In genomic region chr3:84086921-84087320, GRCm38 (mm10) we compare ENCODE assay signal across 29 mouse cellular contexts. TPM values are rescaled to one million over a fixed set of nuclear protein-coding genes. Genes with fewer than 3 reads are reported as not detected.
DNase-seq lines count a peak whose midpoint lies in the region; ATAC-seq and TF ChIP-seq lines count a peak whose summit lies in the region.
"Had no signal": no experiment of that assay in that cellular context is flagged by ENCODE, and none has a peak within 500 bp of the region (broad histone marks: within the 10 kb centered on the region; RNA-seq: fewer than 3 reads in every experiment).

No protein-coding gene starts in this region.

- H3K9me3 ChIP-seq in forebrain, embryonic 11.5 days (ENCODE audit: control insufficient read depth, low read length): no peaks in the 10 kb centered on the region; the same call in 1 of the 2 replicates
- 0 out of 2 replicates have a peak, but pooled peaks cover 2% of the 10 kb centered on the region for H3K9me3 ChIP-seq in forebrain, embryonic 16.5 days (ENCODE audit: control insufficient read depth, low read length)
- peaks cover 3% of the 10 kb centered on the region; the same call in 1 of the 2 replicates for H3K9me3 ChIP-seq in embryonic facial prominence, embryonic 10.5 days

- no peaks in the 10 kb centered on the region for H3K27me3 ChIP-seq in forebrain, embryonic 11.5 days (ENCODE audit: control insufficient read depth, insufficient read depth, low read length)
- H3K27me3 ChIP-seq in forebrain, embryonic 16.5 days (replicated peaks; ENCODE audit: control insufficient read depth, insufficient read depth, low read length): no peaks in the 10 kb centered on the region
- H3K27me3 ChIP-seq in embryonic facial prominence, embryonic 10.5 days (replicated peaks; ENCODE audit: low read depth, poor library complexity, severe bottlenecking): no peaks in the 10 kb centered on the region
- H3K27me3 ChIP-seq: embryonic facial prominence, embryonic 15.5 days; forebrain, embryonic 15.5 days; limb, embryonic 13.5 days; lung, embryonic 15.5 days; midbrain, embryonic 15.5 days; Patski had no signal

- ATAC-seq in forebrain, embryonic 11.5 days (replicated peaks; ENCODE audit: low FRiP score): peak; percentile 49; the same call in 1 of the 2 replicates
- no peak for ATAC-seq in forebrain, embryonic 16.5 days
- ATAC-seq: forebrain, embryonic 15.5 days; inflammation-experienced regulatory T-cells, adult 6 months; midbrain, embryonic 15.5 days; Patski had no signal

- H3K4me1 ChIP-seq in forebrain, embryonic 11.5 days (replicated peaks; ENCODE audit: control insufficient read depth, insufficient read depth, low read length): peaks cover 2% of the 10 kb centered on the region; the same call in 1 of the 2 replicates
- H3K4me1 ChIP-seq in forebrain, embryonic 16.5 days (replicated peaks; ENCODE audit: control insufficient read depth, insufficient read depth, low read length): no peaks in the 10 kb centered on the region
- H3K4me1 ChIP-seq in embryonic facial prominence, embryonic 10.5 days: peaks cover 40% of the 10 kb centered on the region
- H3K4me1 ChIP-seq: embryonic facial prominence, embryonic 15.5 days; forebrain, embryonic 15.5 days; midbrain, embryonic 15.5 days had no signal

- 18% methylated on average over 2 of the region's 2 CpGs for WGBS in forebrain, embryonic 11.5 days
- WGBS in forebrain, embryonic 16.5 days: 32% methylated on average over 2 of the region's 2 CpGs
- 36% methylated on average over 2 of the region's 2 CpGs for WGBS in embryonic facial prominence, embryonic 10.5 days

- H3K4me3 ChIP-seq in forebrain, embryonic 11.5 days (ENCODE audit: low read depth, low read length): no peak overlapping the region
- H3K4me3 ChIP-seq in forebrain, embryonic 16.5 days (replicated peaks; ENCODE audit: low read length): no peak overlapping the region
- no peak overlapping the region for H3K4me3 ChIP-seq in embryonic facial prominence, embryonic 10.5 days
- no peak overlapping the region for H3K4me3 ChIP-seq in layer of hippocampus, adult 2 months
- H3K4me3 ChIP-seq: embryonic facial prominence, embryonic 15.5 days; forebrain, embryonic 15.5 days; heart, adult 2 months; left cerebral cortex, adult 2 months; limb, embryonic 13.5 days; lung, embryonic 15.5 days; midbrain, embryonic 15.5 days had no signal

- H3K9ac ChIP-seq in forebrain, embryonic 11.5 days (ENCODE audit: low read length): no peak overlapping the region
- no peak overlapping the region for H3K9ac ChIP-seq in forebrain, embryonic 16.5 days (replicated peaks; ENCODE audit: low read depth, low read length)
- H3K9ac ChIP-seq: embryonic facial prominence, embryonic 15.5 days; forebrain, embryonic 15.5 days; hindbrain, embryonic 14.5 days; limb, embryonic 13.5 days; lung, embryonic 15.5 days; midbrain, embryonic 15.5 days had no signal

- no peak overlapping the region for H3K27ac ChIP-seq in forebrain, embryonic 11.5 days (ENCODE audit: low read depth, low read length)
- H3K27ac ChIP-seq in forebrain, embryonic 16.5 days (ENCODE audit: low read length): no peak overlapping the region
- peak overlapping the region; percentile 51; the same call in 1 of the 2 replicates for H3K27ac ChIP-seq in embryonic facial prominence, embryonic 10.5 days (replicated peaks)
- no peak overlapping the region for H3K27ac ChIP-seq in layer of hippocampus, adult 2 months
- H3K27ac ChIP-seq: embryonic facial prominence, embryonic 15.5 days; forebrain, embryonic 15.5 days; heart, adult 2 months; hindbrain, embryonic 14.5 days; left cerebral cortex, adult 2 months; limb, embryonic 13.5 days; lung, embryonic 15.5 days; midbrain, embryonic 15.5 days; stomach, postnatal 0 days had no signal

- H3K36me3 ChIP-seq in forebrain, embryonic 11.5 days (ENCODE audit: control insufficient read depth, insufficient read depth, low read length): no peaks in the 10 kb centered on the region
- H3K36me3 ChIP-seq in forebrain, embryonic 16.5 days (ENCODE audit: control insufficient read depth, insufficient read depth): no peaks in the 10 kb centered on the region
- H3K36me3 ChIP-seq in embryonic facial prominence, embryonic 10.5 days (replicated peaks): no peaks in the 10 kb centered on the region
- H3K36me3 ChIP-seq: embryonic facial prominence, embryonic 15.5 days; forebrain, embryonic 15.5 days; limb, embryonic 13.5 days; lung, embryonic 15.5 days; midbrain, embryonic 15.5 days had no signal

- no peak for DNase-seq in forebrain, embryonic 11.5 days (ENCODE audit: low spot score)
- peak; percentile 11 for DNase-seq in brain, embryonic 14.5 days (ENCODE audit: low read depth)
- peak; percentile 43 for DNase-seq in embryonic facial prominence, embryonic 10.5 days (ENCODE audit: low spot score)
- peak; percentile 34 for DNase-seq in mesoderm, embryonic 11.5 days (ENCODE audit: low read depth, low spot score)
- DNase-seq in layer of hippocampus, adult 2 months (ENCODE audit: low spot score in 2 of 2): no peak
- no peak for DNase-seq in lung, postnatal 10 days
- DNase-seq: adrenal gland, postnatal 25 days; cerebellum, adult 18-20 months; cerebellum, postnatal 10 days; heart, adult 2 months; heart, postnatal 14 days; kidney, adult 11 months; kidney, postnatal 14 days; lung, postnatal 36 days; right cerebral cortex, postnatal 4 days; thymus, adult 2 months; thymus, postnatal 4 days had no signal

- TF ChIP-seq POLR2A in brain, embryonic 14.5 days (IDR thresholded peaks at IDR 0.05; ENCODE audit: borderline replicate concordance, extremely low read depth, insufficient read depth, insufficient read length, poor library complexity, severe bottlenecking): no peak

- no peak for TF ChIP-seq CTCF in brain, embryonic 14.5 days (IDR thresholded peaks at IDR 0.05; ENCODE audit: borderline replicate concordance, extremely low read depth, insufficient read depth, insufficient read length)
- TF ChIP-seq CTCF in layer of hippocampus, adult 2 months (conservative IDR thresholded peaks at IDR 0.05): no peak

- H3K4me2 ChIP-seq in forebrain, embryonic 11.5 days (ENCODE audit: low read depth, low read length, severe bottlenecking): no peak overlapping the region
- no peak overlapping the region for H3K4me2 ChIP-seq in forebrain, embryonic 16.5 days (ENCODE audit: low read length)
- H3K4me2 ChIP-seq: embryonic facial prominence, embryonic 15.5 days; forebrain, embryonic 15.5 days; hindbrain, embryonic 14.5 days; limb, embryonic 13.5 days; liver, embryonic 11.5 days; lung, embryonic 15.5 days; midbrain, embryonic 15.5 days had no signal

RNA-seq across cellular contexts. Expression of gene Tmem131l, which starts 46.9 kb away (rescaled TPM):
- polyA plus RNA-seq in forebrain, embryonic 11.5 days (2014; fragmentation: Nextera tagmentation; extraction: Ambion mirVana): 96.0 and 99.2 TPM in 2 replicates
- 129 and 134 TPM in 2 replicates for polyA plus RNA-seq in forebrain, embryonic 16.5 days (2015; fragmentation: Nextera tagmentation; extraction: Ambion mirVana)
- 103 and 129 TPM in 2 replicates for polyA plus RNA-seq in brain, embryonic 14.5 days (2012; rRNA removed)
- 82.6 and 84.7 TPM in 2 replicates for polyA plus RNA-seq in embryonic facial prominence, embryonic 10.5 days (2016; fragmentation: Nextera tagmentation; extraction: Ambion mirVana)
- 10 to 100 TPM; 27.4 to 36.5 TPM for total RNA-seq in layer of hippocampus, adult 2 months (2021)

Comparison
In these comparisons a context has a peak if more than half of its experiments do, and no peak if none do; other contexts are left out.
1. DNase-seq: peak in brain, embryonic 14.5 days (single experiment), embryonic facial prominence, embryonic 10.5 days (single experiment) and mesoderm, embryonic 11.5 days (single experiment); none in forebrain, embryonic 11.5 days (single experiment), layer of hippocampus, adult 2 months (0 of 2) and lung, postnatal 10 days (single experiment).